Mouse (Mus musculus) small intestine, adult 2 months (tissue): Measurements from ENCODE around the gene Qprt.

Experiments
- CTCF ChIP-seq: fragments of 200-500 bp; IDR thresholded peaks from 2 replicates; pipeline ENCODE4 v1.5.1; 2012; ENCODE audit warnings: low read depth, mild to moderate bottlenecking, control low read depth, inconsistent platforms, low read length, moderate library complexity, mixed read lengths; ENCODE audit not compliant: insufficient replicate concordance, insufficient read length; ENCODE audit errors: extremely low read depth
- POLR2A ChIP-seq: fragments of 200-500 bp; IDR thresholded peaks from 2 replicates; pipeline ENCODE4 v1.6.1; 2012; ENCODE audit warnings: low read depth, mild to moderate bottlenecking, control low read depth, inconsistent platforms, low read length, moderate library complexity

DNA sequence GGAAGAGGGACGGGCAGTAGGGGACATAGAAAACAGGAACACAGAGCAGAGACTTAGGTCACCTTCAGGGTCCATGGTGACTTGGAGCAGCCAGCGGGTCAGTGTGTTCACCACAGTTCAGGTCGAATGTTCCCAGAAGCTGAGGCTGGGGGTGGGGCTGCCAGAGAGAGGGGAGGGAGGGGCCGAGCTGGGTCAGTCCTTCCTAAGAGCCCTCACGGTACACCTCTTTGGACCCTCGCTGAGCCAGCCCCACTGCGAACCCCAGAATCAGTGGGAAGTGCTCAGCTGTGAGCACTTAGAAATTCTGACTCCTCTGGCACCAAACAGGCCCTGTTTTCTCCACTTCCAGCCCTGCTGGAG, at the start of gene Qprt:
- no peak for TF ChIP-seq CTCF
- TF ChIP-seq POLR2A: no peak
